Mouse (Mus musculus): ENCODE measurements around the gene Tceanc2.

- no peak for TF ChIP-seq POLR2A (IDR thresholded peaks at IDR 0.05; ENCODE audit: borderline replicate concordance, insufficient read depth, low read length)
- TF ChIP-seq CTCF (IDR thresholded peaks at IDR 0.05; ENCODE audit: borderline replicate concordance, insufficient read depth, low read depth, low read length): no peak
These were observed 81.0 kb downstream of the Tceanc2 start for GRCm38 (mm10) chr4:107097871-107098270.

Measured in cerebellum, adult 2 months (tissue).